Mouse (Mus musculus) CH12F3 (cell line): ENCODE results near the gene F5.

Source experiments
- in situ Hi-C: fragments of 300-500 bp; cut with MboI; formaldehyde crosslinking; loops from 2 replicates; pipeline ENCODE4 v1.14.3; 2020; ENCODE audit warnings: low sequenced_read_pairs

Gene F5

GRCm38 (mm10) chr1:164151387-164152088 is at the start of gene F5:
Gene F5, plus strand, starts transcription at chr1:164151838.
- in situ Hi-C loops, result no loop called here

DNA sequence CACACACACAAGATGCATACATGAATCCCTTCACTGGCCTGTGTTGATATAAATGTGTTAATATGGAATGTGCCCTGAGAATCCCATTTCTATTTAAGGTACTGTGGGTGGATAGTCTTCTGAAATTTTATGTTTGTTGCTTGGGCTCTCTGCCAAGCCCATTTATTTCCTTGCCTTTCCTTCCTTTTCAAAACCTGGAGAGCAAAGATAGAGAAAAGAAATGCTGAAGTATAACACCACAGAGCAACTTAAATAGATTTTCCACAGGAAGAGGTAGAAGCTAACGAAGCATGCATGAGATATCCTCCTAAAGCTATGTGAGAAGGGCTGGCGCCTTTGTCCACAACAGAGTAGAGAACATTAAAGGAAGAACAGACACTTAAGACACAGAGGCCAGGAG is 41.9 kb upstream of the F5 start:
- in situ Hi-C loops, result no loop called here

DNA sequence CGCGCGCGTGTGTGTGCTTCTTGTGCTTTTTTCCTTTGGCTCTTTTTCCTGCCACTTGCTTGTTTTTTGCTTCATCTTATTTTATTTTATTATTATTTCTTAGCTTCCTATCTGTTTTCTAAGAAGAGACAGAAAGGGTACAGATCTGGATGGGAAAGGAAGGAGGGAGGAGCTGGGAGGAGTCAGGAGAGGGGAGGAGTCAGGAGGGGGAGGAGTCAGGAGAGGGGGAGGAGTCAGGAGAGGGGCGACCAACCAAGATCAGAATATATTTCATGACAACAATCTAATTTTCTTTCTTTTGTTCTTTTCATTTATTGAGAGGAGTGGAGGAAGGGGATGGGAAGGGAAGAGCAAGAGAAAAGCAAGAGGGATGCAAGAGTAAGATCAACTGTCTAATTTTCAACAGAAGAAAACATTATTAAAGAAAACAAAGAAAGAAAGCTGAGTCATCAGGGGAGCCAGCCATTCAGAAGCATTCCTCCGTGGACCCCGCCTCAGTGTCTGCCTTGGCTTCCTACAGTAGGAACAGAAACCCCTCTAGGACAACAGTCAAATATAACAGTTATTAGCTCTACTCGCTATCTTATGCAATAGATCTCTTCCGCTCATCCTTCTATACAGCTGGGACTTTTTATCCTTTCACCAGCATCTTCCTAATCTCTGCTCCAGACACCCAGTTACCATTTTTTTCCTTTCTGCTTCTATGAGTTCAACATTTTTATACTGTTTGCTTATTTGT is 40.9 kb upstream of the F5 start:
- in situ Hi-C loops, result no loop called here

DNA sequence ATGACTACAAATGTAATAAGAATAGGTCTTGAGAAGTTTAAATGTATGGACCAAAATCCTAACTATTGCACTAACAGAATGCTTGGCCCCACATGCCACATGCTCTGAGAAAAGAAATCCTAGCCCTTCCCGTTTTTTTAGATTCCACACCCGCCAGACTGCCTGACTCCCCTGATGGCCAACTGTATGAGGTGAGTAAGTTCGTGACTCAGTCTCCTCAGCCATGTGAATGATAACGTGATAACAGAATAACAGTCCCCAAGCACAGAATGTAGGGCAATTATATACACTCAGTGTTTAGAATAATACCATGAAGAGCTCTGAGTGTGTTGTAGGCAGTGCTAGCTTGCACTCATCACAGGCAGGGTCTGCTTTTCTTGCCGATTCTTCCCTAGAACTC is 37.4 kb upstream of the F5 start:
- in situ Hi-C loops, result no loop called here

GRCm38 (mm10) chr1:164114947-164115493 is 36.6 kb upstream of the F5 start, which contains the start of gene Selp:
Gene Selp, plus strand, starts transcription at chr1:164115264.
- in situ Hi-C loops, result no loop called here

DNA sequence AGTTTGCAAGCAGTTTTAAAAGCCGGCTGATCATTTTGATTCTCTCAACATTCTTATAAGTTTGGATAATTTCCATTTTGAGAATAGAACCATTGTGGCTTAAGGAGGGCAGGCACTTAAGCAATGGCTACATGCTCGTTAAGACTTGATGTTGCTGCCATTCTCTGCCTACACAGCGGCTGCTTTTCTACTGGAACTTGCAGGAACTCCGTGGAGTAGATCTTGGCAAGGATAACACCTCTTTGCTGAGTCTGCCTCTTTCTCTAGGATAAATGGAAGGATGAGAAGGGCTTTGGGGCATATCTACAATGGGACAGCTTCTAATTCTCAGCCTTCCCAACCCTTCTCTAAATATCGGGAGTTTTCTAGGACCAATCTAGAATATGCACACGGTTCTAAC is 36.0 kb upstream of the F5 start:
- in situ Hi-C loops, result no loop called here

DNA sequence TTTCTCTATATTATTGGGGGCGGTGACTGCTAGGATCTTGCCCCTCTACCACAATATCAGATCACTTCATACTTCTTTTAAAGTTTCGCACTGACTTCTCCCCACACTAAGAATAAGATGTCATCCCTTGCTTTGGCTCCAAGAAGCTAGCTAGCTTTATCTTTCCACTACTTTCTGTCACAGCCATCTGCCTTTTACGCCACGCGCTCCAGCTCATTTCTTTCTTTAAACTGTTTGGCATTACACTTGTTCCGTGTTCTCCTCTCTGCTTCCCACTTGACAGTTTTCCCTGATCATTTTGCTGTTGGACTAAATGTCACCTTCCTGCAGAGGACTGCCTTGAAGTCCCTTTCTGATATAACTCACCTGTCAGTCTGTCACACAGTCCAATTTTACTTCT is 33.8 kb upstream of the F5 start:
- in situ Hi-C loops, result no loop called here

DNA sequence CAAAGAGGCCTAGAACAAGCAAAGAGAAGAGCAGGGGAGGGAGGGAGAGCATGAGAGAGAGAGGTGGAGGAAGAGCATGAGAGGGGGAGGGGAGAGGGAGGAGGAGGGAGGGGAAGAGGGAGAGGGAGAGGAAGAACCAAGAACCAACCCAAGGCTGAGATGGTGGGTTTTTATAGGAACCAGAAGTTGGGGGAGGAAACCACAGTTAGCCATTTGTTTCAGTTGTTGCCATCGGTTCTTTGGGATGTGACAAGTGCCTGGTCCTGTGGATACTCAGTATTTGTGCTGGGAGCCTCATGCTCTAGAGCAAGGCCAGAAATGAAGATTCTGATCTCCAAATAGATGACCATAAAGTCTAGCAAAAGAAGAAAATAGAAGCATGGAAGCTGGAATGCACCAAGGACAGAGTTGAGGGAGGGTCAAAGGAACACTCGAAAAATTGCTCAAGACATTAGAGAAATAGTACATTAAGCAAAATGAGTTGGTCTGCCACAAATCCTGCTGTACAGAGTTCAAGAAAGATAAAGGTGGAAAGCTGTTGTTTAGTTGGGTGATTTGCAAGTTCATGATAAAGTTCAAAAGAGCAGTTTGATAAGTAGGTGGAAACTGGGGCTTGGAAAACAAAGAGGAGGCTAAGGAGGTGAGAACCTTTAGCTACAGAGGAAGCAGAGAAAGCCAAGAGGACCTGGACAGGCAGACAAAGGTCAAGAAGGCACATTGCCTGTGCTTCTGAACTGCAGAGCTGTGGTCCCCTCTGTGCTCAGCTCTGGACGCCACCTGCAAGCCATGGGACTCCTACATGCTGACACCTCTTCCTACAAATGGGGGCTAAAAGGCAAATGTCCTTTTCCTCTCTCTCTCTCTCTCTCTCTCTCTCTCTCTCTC is 31.5 kb upstream of the F5 start:
- in situ Hi-C loops, result no loop called here

DNA sequence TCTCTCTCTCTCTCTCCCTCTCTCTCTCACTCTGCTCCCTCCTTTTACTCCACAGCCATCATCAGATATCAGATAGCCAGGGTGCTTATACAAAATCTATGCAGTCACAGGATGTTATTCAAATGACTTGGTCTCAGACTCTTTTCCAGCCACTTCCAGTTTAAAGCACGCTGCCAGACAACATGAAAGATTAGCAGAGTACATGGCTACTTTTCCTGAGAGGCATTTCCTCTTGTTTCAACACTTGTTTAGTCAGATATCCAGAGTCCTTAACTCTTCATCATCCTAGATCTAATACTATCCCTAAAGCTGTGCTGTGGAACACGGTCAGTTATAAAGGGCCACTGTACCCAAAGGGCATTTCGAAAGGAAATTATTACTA is 30.9 kb upstream of the F5 start:
- in situ Hi-C loops, result no loop called here

DNA sequence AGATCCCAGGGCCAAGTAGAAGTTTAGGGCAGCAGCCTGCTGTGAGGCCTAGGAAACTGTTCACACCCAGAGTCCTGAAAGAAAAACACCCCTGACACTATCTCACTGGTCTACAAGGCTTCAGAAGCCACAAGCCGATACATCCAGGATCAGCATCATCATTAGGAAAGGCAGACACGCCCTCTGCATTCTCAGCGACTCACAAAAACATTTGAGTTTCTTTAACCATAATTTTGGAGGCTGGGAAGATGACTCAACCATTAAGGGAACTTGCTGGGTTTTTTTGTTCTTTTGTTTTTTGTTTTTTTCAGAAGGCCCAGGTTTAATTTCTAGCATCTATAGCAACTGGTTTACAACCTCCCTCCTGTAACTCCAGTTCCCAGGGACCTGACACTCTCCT is 27.8 kb upstream of the F5 start:
- in situ Hi-C loops, result no loop called here

DNA sequence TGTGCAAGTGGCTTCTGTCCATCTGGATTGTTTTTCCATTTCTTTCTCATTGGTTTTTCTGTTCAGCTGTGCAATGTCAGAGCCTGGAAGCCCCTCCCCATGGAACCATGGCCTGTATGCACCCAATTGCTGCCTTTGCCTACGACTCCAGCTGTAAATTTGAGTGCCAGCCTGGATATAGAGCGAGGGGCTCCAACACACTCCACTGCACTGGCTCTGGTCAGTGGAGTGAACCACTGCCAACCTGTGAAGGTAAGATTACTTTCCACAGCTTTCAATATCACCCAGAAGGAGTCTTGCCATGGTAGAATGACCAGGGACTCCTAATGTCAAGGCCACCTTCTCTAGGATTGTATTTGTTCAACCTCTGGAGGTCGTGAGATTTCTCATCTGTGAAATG is 21.6 kb upstream of the F5 start:
- in situ Hi-C loops, result no loop called here

DNA sequence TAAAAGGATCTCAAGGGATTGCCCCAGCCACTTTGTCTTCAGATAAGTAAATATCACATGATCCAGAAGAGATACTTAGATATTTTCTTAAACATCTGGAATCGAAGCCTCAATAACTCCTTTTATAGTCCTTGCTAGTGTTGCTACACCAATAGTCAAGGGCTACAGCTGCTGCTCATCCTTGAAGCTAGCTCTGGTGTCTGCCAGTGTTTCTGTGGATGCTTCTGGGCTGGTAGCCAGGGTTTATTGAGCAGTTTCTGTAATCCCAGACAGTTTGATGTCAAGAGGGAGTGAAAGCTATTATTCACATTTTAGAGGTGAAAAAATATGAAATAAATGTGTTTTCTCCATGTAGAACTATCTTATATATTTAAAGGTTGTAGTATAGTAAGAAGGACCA is 19.0 kb upstream of the F5 start:
- in situ Hi-C loops, result no loop called here

- in situ Hi-C loops, result no loop called here
Measured at GRCm38 (mm10) chr1:164134101-164134500, 17.5 kb upstream of the F5 start.

GRCm38 (mm10) chr1:164135360-164135759 is 16.3 kb upstream of the F5 start:
- in situ Hi-C loops, result no loop called here

GRCm38 (mm10) chr1:164135960-164136359 is 15.7 kb upstream of the F5 start:
- in situ Hi-C loops, result no loop called here

DNA sequence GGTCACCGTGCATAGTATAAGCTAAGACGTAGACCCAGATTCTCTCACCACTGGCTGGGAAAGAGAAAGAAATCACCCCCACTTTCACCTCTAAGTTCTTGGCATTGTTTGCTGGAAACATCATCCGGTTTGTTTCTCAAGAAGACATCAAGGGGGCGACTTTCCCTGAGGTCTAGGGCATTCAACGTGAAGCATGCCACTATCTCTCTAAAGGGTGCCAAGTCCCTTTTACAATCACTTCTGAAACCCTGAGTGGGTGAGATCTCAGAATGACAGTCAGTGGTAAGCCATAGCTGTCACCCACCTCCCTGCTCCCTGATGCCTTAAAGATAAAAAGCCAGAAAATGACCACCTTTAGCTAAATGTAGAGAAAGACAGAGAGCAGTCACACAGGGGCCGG is 15.0 kb upstream of the F5 start:
- in situ Hi-C loops, result no loop called here

DNA sequence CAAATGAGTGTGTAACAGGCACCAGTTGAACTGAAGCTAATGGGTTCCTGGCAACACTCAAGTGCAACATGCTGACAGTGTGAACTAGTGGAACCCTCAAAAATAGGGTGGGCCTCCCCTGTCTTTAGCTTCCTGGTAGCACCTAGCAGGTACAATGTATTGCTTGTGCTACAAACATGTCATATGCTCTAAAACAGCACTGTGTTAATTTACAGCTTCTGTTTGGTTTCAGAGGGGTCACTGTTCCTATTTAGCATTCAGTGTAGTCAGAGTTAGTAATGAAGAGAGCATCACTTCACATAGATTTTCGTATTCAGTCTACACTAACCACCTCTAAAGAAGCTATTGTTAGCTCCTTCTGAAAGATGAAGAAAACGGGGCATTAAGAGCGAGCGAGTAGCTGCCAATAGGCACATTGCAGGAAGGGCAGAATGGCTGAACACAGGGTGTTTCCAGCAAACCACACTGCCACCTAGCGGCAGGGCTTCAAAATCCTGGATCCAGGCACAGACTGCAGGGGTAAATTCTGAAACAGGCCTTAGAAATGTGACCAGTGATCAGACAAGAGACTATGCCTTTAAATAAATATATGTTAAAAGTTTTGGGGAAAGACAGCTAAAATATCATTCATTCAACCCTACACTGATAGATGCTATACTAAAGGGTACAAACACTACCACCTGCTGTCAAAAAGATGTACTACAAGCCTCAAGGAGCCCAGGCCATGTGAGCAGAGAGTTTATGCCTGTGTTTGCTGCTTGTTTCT is 13.1 kb upstream of the F5 start:
- in situ Hi-C loops, result no loop called here

- in situ Hi-C loops, result no loop called here
Measured at GRCm38 (mm10) chr1:164139464-164139863, 12.2 kb upstream of the F5 start.

DNA sequence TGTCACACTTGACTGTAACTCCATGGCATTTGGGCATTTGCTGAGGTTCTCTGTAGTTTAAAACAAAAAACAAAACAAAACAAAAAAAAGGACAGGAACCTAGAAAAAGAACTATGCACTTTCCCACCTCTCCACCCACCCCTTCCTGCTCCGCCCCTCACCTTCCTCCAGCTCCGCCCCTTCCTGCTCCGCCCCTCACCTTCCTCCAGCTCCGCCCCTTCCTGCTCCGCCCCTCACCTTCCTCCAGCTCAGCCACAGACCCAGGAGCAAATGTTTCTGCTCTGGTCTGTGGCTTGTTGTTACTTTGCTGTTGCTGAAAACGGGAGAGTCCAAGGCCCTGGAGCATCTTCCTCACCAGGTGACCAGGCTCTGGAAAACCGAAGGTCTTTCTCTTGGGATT is 2.6 kb upstream of the F5 start:
- in situ Hi-C loops, result no loop called here

DNA sequence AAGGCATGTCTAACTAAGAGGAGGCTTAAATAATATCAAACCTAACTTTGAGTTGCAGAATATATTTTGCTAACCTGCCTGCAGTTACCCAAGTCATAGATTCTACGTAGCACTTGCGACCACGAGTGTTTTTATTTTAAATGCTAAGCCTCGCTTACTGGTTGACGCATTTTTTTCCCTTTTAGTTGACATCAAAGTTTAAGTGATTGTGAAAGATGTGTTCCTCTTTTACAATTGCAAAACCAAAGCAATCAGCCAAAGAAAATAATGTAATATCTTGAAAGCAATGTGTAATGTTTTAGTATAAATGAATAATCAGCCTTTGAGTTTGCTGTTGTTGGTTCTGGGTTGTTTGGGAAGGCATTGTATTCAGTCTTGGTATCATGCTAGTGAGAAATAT is 1.2 kb downstream of the F5 start:
- in situ Hi-C loops, result no loop called here

- in situ Hi-C loops, result no loop called here
Measured at GRCm38 (mm10) chr1:164154983-164155382, 3.3 kb downstream of the F5 start.
